13 mouse cellular contexts compared by ENCODE assay signal in the genomic region with DNA sequence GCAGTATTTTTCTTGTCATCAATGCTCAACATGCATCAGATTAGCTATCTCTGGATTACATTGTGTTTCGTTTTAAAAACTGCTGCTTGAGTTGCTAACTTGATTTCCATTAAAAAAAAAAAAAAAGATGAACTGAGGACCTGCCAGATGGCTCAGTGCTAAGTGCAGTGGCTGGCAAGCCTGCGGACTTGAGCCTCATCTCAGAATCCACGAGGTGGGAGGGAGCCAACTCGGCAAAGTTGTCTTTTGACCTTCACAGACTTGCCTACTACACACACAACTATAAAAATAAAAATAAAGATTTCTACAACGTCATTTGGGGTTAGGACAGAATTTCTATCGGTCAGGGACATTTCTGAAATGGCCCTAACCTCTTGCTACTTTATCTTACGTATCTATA.
DNase-seq lines count a peak whose midpoint lies in the region.
"Had no signal": no experiment of that assay in that cellular context is flagged by ENCODE, and none has a peak within 500 bp of the region (broad histone marks: within the 10 kb centered on the region; RNA-seq: fewer than 3 reads in every experiment).

No protein-coding gene starts in this region.

- peaks cover 17% of the 10 kb centered on the region for H3K4me1 ChIP-seq in hindbrain, embryonic 10.5 days (replicated peaks)

- H3K4me3 ChIP-seq in hindbrain, embryonic 10.5 days: no peak overlapping the region
- H3K4me3 ChIP-seq: erythroblast, embryonic 14.5 days; left cerebral cortex, adult 2 months; lung, embryonic 15.5 days; midbrain, embryonic 12.5 days had no signal

- H3K9me3 ChIP-seq in hindbrain, embryonic 10.5 days: no peaks in the 10 kb centered on the region
- H3K9me3 ChIP-seq: lung, embryonic 15.5 days; midbrain, embryonic 12.5 days had no signal

- H3K27me3 ChIP-seq in hindbrain, embryonic 10.5 days (ENCODE audit: insufficient read depth, poor library complexity, severe bottlenecking): no peaks in the 10 kb centered on the region
- H3K27me3 ChIP-seq: CH12.LX; lung, embryonic 15.5 days; midbrain, embryonic 12.5 days had no signal

- 89% methylated on average over 7 of the region's 7 CpGs for WGBS in hindbrain, embryonic 10.5 days

- peak; percentile 57 for DNase-seq in left cerebral cortex, postnatal 4 days
- no peak for DNase-seq in left cerebral cortex, adult 18-20 months (ENCODE audit: low spot score in 2 of 2)
- peak; percentile 63 for DNase-seq in cerebellum, adult 9-10 months
- peak; percentile 48 for DNase-seq in gastrocnemius, postnatal 10 days
- peak; percentile 49 to 54 for DNase-seq in heart, postnatal 14 days
- no peak for DNase-seq in hindbrain, embryonic 10.5 days (ENCODE audit: low spot score)
- no peak for DNase-seq in kidney, adult 9 months
- DNase-seq: kidney, postnatal 25 days had no signal

- no peak overlapping the region for H3K27ac ChIP-seq in hindbrain, embryonic 10.5 days
- H3K27ac ChIP-seq: left cerebral cortex, adult 2 months; lung, embryonic 15.5 days; midbrain, embryonic 12.5 days had no signal

- H3K36me3 ChIP-seq in hindbrain, embryonic 10.5 days: peaks cover 9% of the 10 kb centered on the region; the same call in 1 of the 2 replicates
- H3K36me3 ChIP-seq: lung, embryonic 15.5 days; midbrain, embryonic 12.5 days had no signal

- intact Hi-C loops in left cerebral cortex, postnatal 4 days (cut with DNase I): no loop called here
- intact Hi-C loops in heart, postnatal 14 days (cut with DNase I): loop anchor here (5.0 kb wide), 2 partner anchors 56 to 79 kb away; no protein-coding TSS in a partner anchor

Comparison
In these comparisons a context has a peak if more than half of its experiments do, and no peak if none do; other contexts are left out.
1. DNase-seq: peak in left cerebral cortex, postnatal 4 days (single experiment), cerebellum, adult 9-10 months (single experiment), gastrocnemius, postnatal 10 days (single experiment) and heart, postnatal 14 days (2 of 2); none in left cerebral cortex, adult 18-20 months (0 of 2), hindbrain, embryonic 10.5 days (single experiment) and kidney, adult 9 months (single experiment).